Mouse (Mus musculus) thymus, adult 2 months (tissue): ENCODE results near the gene Uba7.

ENCODE experiments used
- CTCF ChIP-seq: fragments of 200-500 bp; IDR thresholded peaks from 2 replicates; pipeline ENCODE4 v1.5.1; 2012; ENCODE audit warnings: mild to moderate bottlenecking, control low read depth, low read length, moderate library complexity, borderline replicate concordance; ENCODE audit not compliant: control insufficient read depth, poor library complexity, insufficient read depth; ENCODE audit errors: extremely low read depth
- POLR2A ChIP-seq: fragments of 200-500 bp; IDR thresholded peaks from 2 replicates; pipeline ENCODE4 v1.6.1; 2012; ENCODE audit warnings: mild to moderate bottlenecking, low read length, control low read depth, moderate library complexity; ENCODE audit not compliant: control insufficient read depth, poor library complexity, insufficient read depth; ENCODE audit errors: extremely low read depth

DNA sequence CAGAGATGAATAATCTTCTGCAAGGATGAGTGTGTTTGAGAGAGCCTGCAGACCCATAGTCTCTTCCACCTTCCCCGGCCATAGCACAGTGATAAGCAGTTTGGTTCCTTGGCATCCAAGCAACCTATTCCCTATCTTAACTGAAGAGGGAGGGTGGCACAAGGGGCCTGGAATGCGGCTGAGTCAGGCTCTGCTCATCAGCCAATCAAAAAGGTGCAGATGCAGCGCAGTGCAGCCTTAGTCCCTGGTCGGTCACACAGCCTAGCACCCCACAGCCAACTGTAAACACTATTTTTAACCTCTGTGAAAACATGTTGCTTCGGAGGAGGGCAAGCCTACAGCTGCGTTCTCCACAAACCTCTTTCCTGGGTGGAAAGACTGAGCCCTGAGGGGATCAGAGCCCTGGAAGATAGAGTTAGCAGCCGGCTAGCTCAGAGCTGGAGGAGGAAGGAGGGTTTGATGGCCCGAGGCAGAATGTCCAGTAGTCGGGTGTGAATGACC is 48.3 kb upstream of the Uba7 start:
- TF ChIP-seq CTCF (no peak), POLR2A (no peak)
